ENCODE assay signal across 8 mouse cellular contexts in genomic region chr9:44406906-44407751, GRCm38 (mm10). TPM values are rescaled to one million over a fixed set of nuclear protein-coding genes. Genes with fewer than 3 reads are reported as not detected.
DNase-seq lines count a peak whose midpoint lies in the region; ATAC-seq and TF ChIP-seq lines count a peak whose summit lies in the region.

TSS of gene Rps25 (plus strand) at chr9:44407139.
TSS of gene Trappc4 (minus strand) at chr9:44407600.

- WGBS in hindbrain, embryonic 13.5 days, result under 1% methylated on average over 51 of the region's 51 CpGs

- no peak for TF ChIP-seq CTCF in Patski (IDR thresholded peaks at IDR 0.05)

- peak within 1 kb of the TSS; percentile 97 for H3K27ac ChIP-seq in hindbrain, embryonic 13.5 days

- peaks cover 43% of the 10 kb centered on the region for H3K4me1 ChIP-seq in hindbrain, embryonic 13.5 days (replicated peaks)

- no peaks in the 10 kb centered on the region for H3K27me3 ChIP-seq in Patski
- no peaks in the 10 kb centered on the region for H3K27me3 ChIP-seq in hindbrain, embryonic 13.5 days

- in situ Hi-C loops in Patski (cut with MboI; ENCODE audit: low pct_unique_long_range_greater_than_20kb), result no loop called here

- DNase-seq in Patski (ENCODE audit: low read depth, low spot score), result peak; percentile 74
- DNase-seq in cerebellum, postnatal 14 days, result peak; percentile 94 to 95
- peak; percentile 88 to 89 for DNase-seq in frontal cortex, postnatal 14 days (ENCODE audit: low spot score in 2 of 2)
- peak; percentile 79 to 84 for DNase-seq in layer of hippocampus, postnatal 25 days (ENCODE audit: extremely low spot score in 1 of 2, low spot score in 1 of 2)
- peak; percentile 94 for DNase-seq in lung, postnatal 25 days (ENCODE audit: low spot score)
- peak; percentile 98 for DNase-seq in retina, embryonic 14.5 days (ENCODE audit: low spot score)
- DNase-seq in thymus, postnatal 4 days, result peak; percentile 95

- ATAC-seq in Patski, result peak; percentile 90
- peak; percentile 98 for ATAC-seq in hindbrain, embryonic 13.5 days (ENCODE audit: low FRiP score)

- H3K4me3 ChIP-seq in hindbrain, embryonic 13.5 days, result peak within 1 kb of the TSS; percentile 80

- H3K9ac ChIP-seq in hindbrain, embryonic 13.5 days, result peak within 1 kb of the TSS; percentile 89

- peak within 1 kb of the TSS; percentile 78 for H3K4me2 ChIP-seq in hindbrain, embryonic 13.5 days

- CTCF ChIA-PET in Patski (lab: Charles Lee), result interaction anchor here (0.6 to 2.8 kb wide), 3 partner anchors 8 to 46 kb away, joined by 3 to 9 read pairs (median 3); partner anchors contain the start of genes Ccdc84 and Vps11

- H3K36me3 ChIP-seq in hindbrain, embryonic 13.5 days, result peaks cover 69% of the 10 kb centered on the region

- POLR2A ChIA-PET in Patski (lab: Charles Lee), result interaction anchor here (2.9 kb wide), 2 partner anchors 9 to 11 kb away, joined by 11 to 15 read pairs; partner anchors contain the start of genes Ccdc84 and Slc37a4

- no peaks in the 10 kb centered on the region for H3K9me3 ChIP-seq in hindbrain, embryonic 13.5 days

RNA-seq across cellular contexts. Expression of gene Rps25, which starts in this region (rescaled TPM):
- polyA plus RNA-seq in Patski (2021), result 764 TPM
- 1,260 and 1,282 TPM in 2 replicates for polyA plus RNA-seq in hindbrain, embryonic 13.5 days (2015; fragmentation: Nextera tagmentation; extraction: Ambion mirVana)
- total RNA-seq in layer of hippocampus, postnatal 25 days (2021), result 100 to 1,000 TPM; 616 to 726 TPM

RNA-seq across cellular contexts. Expression of gene Trappc4, which starts in this region (rescaled TPM):
- 66.3 TPM for polyA plus RNA-seq in Patski (2021)
- 342 and 355 TPM in 2 replicates for polyA plus RNA-seq in hindbrain, embryonic 13.5 days (2015; fragmentation: Nextera tagmentation; extraction: Ambion mirVana)
- total RNA-seq in layer of hippocampus, postnatal 25 days (2021), result 10 to 100 TPM; 65.1 to 76.5 TPM

Comparison
In these comparisons a context has a peak if more than half of its experiments do, and no peak if none do; other contexts are left out.
1. Peak in every context shown above with its lines: DNase-seq, ATAC-seq, H3K4me3 ChIP-seq and H3K27ac ChIP-seq.